Mouse (Mus musculus): ENCODE measurements at regions not wholly inside any gene's neighbourhood (a gene's known extent, or its start where the extent isn't known, plus 50 kb on each side); places are given as distances from the start of the nearest gene placed in this dataset.
A peak's percentile ranks its signal among the peaks of the same experiment; 100 is the strongest.

- TF ChIP-seq POLR2A (IDR thresholded peaks at IDR 0.05; ENCODE audit: borderline replicate concordance, extremely low read depth, low read depth, low read length) (no peak), CTCF (IDR thresholded peaks at IDR 0.05; ENCODE audit: insufficient read depth, low read length) (0 out of 2 replicates have a peak, but pooled peaks have one; percentile 1)
Measured at GRCm38 (mm10) chr5:76413886-76414285, 50.3 kb upstream of the Nmu start.

Data from lung, adult 2 months (tissue).